Mouse (Mus musculus) thymus, adult 2 months (tissue): ENCODE results near the gene Olfr63.
"Not testable (repeated sequence)": the region's sequence is repeated elsewhere in the genome, so short reads cannot be mapped to it uniquely, and the experiment has no call there.

Experiments used
- CTCF ChIP-seq: fragments of 200-500 bp; IDR thresholded peaks from 2 replicates; pipeline ENCODE4 v1.5.1; 2012; ENCODE audit warnings: mild to moderate bottlenecking, control low read depth, low read length, moderate library complexity, borderline replicate concordance; ENCODE audit not compliant: control insufficient read depth, poor library complexity, insufficient read depth; ENCODE audit errors: extremely low read depth
- POLR2A ChIP-seq: fragments of 200-500 bp; IDR thresholded peaks from 2 replicates; pipeline ENCODE4 v1.6.1; 2012; ENCODE audit warnings: mild to moderate bottlenecking, low read length, control low read depth, moderate library complexity; ENCODE audit not compliant: control insufficient read depth, poor library complexity, insufficient read depth; ENCODE audit errors: extremely low read depth

DNA sequence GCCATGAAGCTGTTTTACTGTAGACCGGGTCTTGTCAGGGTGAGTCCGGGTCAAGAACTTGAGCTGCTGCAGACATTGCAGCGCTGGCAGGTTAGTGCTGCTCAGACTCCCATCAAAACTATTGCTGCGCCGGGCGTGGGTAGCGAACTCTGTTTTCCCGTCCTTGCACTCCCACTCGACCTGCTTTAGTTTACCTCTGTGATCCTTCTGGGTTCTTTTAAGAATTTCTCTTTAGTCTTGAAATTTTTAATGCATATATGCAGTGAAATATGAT lies 25.3 kb downstream of the Olfr63 start:
- TF ChIP-seq CTCF, POLR2A: not testable (repeated sequence)
